Mouse (Mus musculus) kidney, postnatal 0 days (tissue): ENCODE measurements at regions not wholly inside any gene's neighbourhood (a gene's known extent, or its start where the extent isn't known, plus 50 kb on each side); places are given as distances from the start of the nearest gene placed in this dataset.

Source experiments
- ATAC-seq: fragments of 200-750 bp; cut with Nextera tagmentation; replicated peaks from 2 replicates; pipeline ENCODE4 v1.8.0; 2017; ENCODE audit warnings: low read depth, moderate number of reproducible peaks, moderate TSS enrichment, moderate library complexity; ENCODE audit not compliant: low FRiP score
- DNase-seq: peaks from one replicate; pipeline ENCODE4 v3.0.0-alpha.2; 2016; ENCODE audit warnings: low spot score
- H3K27ac ChIP-seq: fragments of 300-500 bp; sonication (generic); 2 replicates; pipeline ENCODE4 v1.5.1; 2014; ENCODE audit warnings: mild to moderate bottlenecking
- H3K27me3 ChIP-seq: fragments of 300-500 bp; sonication (generic); 2 replicates; pipeline ENCODE4 v1.6.1; 2014; ENCODE audit warnings: low read length, mixed read lengths; ENCODE audit not compliant: insufficient read depth
- H3K36me3 ChIP-seq: fragments of 300-500 bp; sonication (generic); 2 replicates; pipeline ENCODE4 v1.6.1; 2014; ENCODE audit warnings: low read length, mixed read lengths; ENCODE audit not compliant: insufficient read depth
- H3K4me1 ChIP-seq: fragments of 300-500 bp; sonication (generic); replicated peaks from 2 replicates; pipeline ENCODE4 v1.6.1; 2014; ENCODE audit warnings: antibody characterized with exemption, low read length, mixed read lengths; ENCODE audit not compliant: insufficient read depth
- H3K4me2 ChIP-seq: fragments of 300-500 bp; sonication (generic); 2 replicates; pipeline ENCODE4 v1.6.1; 2014; ENCODE audit warnings: mild to moderate bottlenecking, low read length, moderate library complexity, mixed read lengths
- H3K4me3 ChIP-seq: fragments of 300-500 bp; sonication (generic); replicated peaks from 2 replicates; pipeline ENCODE4 v1.5.1; 2014; ENCODE audit warnings: low read depth, low read length
- H3K9ac ChIP-seq: fragments of 300-500 bp; sonication (generic); 2 replicates; pipeline ENCODE4 v1.6.1; 2014; ENCODE audit warnings: low read depth, low read length
- H3K9me3 ChIP-seq: fragments of 300-500 bp; sonication (generic); replicated peaks from 2 replicates; pipeline ENCODE4 v1.6.1; 2016; ENCODE audit warnings: low read length, inconsistent platforms, mixed read lengths
- CTCF ChIP-seq: IDR thresholded peaks from 2 replicates; pipeline ENCODE4 v1.5.1; 2016; ENCODE audit warnings: antibody characterized with exemption, low read depth, mild to moderate bottlenecking, moderate library complexity
- WGBS: fragments of 180-500 bp; shearing (Covaris S2); extraction: QIAGEN DNeasy Blood & Tissue Kit; methylation state at CpG from one replicate; pipeline ENCODE4 v1.1.7; 2014; 5-methylcytosine and 5-hydroxymethylcytosine counted together

DNA sequence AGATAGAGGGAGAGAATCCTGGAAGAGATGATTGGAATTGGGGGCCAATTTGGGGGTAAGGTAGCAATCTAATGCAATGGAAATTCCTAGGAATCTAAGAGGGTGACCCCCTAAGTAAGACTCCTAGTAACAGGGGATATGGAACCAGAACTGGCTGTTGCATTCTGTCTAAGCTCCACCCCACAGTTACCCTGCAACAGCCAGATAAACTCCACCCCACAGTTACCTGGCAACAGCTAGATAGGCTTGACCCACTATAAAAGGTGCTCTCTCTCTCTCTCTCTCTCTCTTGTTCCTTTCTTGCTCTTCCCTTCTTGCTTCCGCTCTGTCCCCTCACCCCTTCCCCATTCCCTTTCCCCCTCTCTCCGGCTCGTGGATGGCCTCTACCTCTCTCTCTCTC is 262.5 kb upstream of the Cnr1 start:
- no peaks in the 10 kb centered on the region for H3K36me3 ChIP-seq
- ATAC-seq: no peak
- H3K27me3 ChIP-seq: no peaks in the 10 kb centered on the region
- TF ChIP-seq CTCF: no peak
- WGBS: 90% methylated on average over 3 of the region's 3 CpGs
- no peak for DNase-seq
- no peak overlapping the region for H3K4me2 ChIP-seq
- H3K4me1 ChIP-seq: no peaks in the 10 kb centered on the region
- H3K9ac ChIP-seq: no peak overlapping the region
- H3K9me3 ChIP-seq: no peaks in the 10 kb centered on the region
- H3K27ac ChIP-seq: no peak overlapping the region
- no peak overlapping the region for H3K4me3 ChIP-seq

DNA sequence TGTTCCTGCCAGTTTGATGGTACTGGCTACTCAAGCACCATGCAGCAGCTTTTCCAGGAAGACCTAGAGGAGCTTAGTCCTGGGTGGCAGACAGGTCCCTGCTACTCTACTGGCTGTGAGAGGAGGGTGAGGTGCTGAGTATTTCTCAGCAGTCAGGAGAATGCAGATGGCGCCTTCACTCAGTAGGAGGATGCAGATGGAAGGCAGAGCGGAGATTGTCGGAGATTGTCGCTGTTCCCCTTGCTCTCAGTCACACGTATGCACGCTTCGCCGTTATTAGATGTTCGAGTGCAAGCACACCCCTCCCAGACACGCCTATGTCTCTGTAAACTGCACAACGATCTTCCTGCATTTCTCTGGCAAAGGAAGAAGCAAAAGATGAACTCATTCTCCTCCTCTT is 261.4 kb upstream of the Cnr1 start:
- Histone ChIP-seq H3K9me3 (no peaks in the 10 kb centered on the region), H3K36me3 (no peaks in the 10 kb centered on the region), H3K4me3 (no peak overlapping the region), H3K4me1 (no peaks in the 10 kb centered on the region), H3K27me3 (no peaks in the 10 kb centered on the region), H3K9ac (no peak overlapping the region), H3K4me2 (no peak overlapping the region), H3K27ac (no peak overlapping the region)
- 62% methylated on average over 11 of the region's 11 CpGs for WGBS
- DNase-seq (no peak), ATAC-seq (no peak)
- TF ChIP-seq CTCF: no peak

DNA sequence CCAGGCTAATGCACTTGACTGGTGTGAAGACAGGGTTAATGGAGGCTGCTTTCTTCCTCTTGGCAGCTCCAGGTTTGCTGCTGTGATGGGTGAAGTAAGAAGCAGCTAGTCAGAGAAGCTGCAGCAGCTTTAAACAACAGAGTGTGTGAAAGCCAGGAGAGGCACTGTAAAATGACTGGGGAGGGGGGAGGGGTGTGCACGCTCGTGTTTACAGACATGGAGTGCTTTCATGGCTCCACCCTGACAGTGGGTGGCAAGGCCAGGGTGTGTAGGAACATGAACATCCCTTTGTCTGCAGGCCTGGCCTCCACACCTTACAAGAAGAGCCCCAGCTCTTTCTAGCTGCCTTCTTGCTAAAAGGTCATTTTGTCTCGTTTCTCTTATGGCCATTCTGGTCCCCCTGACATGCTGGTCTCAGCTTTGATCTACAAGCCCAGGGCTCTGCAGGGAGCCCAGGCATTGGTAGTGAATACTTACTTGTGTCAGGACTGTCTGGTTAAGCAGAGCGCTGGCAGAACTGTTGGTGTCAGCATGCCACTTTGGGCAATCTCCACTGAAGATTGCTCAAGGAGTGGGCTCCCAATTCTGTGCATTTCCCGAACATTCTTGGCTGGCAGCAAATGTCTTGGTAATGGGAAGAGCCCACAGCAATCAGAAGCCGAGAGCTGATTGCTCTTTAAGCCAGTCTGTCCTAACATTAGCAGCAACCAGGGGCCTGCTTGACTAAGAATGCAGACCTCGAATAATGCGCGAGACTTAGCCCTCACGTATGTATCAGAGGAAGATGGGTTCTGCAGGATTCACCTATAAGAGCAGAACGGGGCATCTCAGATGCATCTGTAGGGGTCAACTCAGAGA is 260.5 kb upstream of the Cnr1 start:
- H3K4me3 ChIP-seq: no peak overlapping the region
- no peaks in the 10 kb centered on the region for H3K36me3 ChIP-seq
- WGBS: 55% methylated on average over 11 of the region's 11 CpGs
- DNase-seq: no peak
- no peaks in the 10 kb centered on the region for H3K4me1 ChIP-seq
- H3K9ac ChIP-seq: no peak overlapping the region
- no peaks in the 10 kb centered on the region for H3K27me3 ChIP-seq
- no peak overlapping the region for H3K4me2 ChIP-seq
- no peak for TF ChIP-seq CTCF
- no peaks in the 10 kb centered on the region for H3K9me3 ChIP-seq
- H3K27ac ChIP-seq: 0 out of 2 replicates have a peak overlapping the region, but pooled peaks have one; percentile 25
- no peak for ATAC-seq

DNA sequence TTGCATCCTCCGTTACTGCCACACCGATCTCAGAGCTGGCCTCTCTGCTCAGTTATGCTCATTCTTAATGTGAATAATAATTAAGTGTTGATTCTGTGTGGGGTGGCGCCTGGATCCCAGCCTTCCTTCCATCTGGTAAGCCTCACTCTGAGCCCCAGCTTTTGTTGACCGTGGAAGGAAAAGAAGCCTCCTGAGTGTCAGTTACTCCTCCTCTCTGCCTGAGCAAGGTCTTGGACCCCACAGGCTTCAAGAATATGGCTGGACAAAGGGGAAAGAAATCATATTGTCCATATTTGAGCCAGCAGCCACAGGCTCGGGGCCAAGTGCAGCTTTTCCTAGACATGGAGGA is 259.9 kb upstream of the Cnr1 start:
- no peak for TF ChIP-seq CTCF
- Histone ChIP-seq H3K9me3 (no peaks in the 10 kb centered on the region), H3K36me3 (no peaks in the 10 kb centered on the region), H3K4me3 (no peak overlapping the region), H3K27ac (no peak overlapping the region), H3K9ac (no peak overlapping the region), H3K27me3 (no peaks in the 10 kb centered on the region), H3K4me2 (no peak overlapping the region), H3K4me1 (no peaks in the 10 kb centered on the region)
- DNase-seq: peak; percentile 52
- 61% methylated on average over 5 of the region's 5 CpGs for WGBS
- ATAC-seq: no peak

- ATAC-seq (no peak; the same call in 1 of the 2 replicates), DNase-seq (peak; percentile 52)
- H3K9ac ChIP-seq: no peak overlapping the region
- H3K9me3 ChIP-seq: no peaks in the 10 kb centered on the region
- no peak overlapping the region for H3K4me2 ChIP-seq
- H3K4me3 ChIP-seq: no peak overlapping the region
- 0 out of 2 replicates have a peak, but pooled peaks have one; percentile 17 for TF ChIP-seq CTCF
- no peaks in the 10 kb centered on the region for H3K36me3 ChIP-seq
- no peaks in the 10 kb centered on the region for H3K4me1 ChIP-seq
- H3K27ac ChIP-seq: no peak overlapping the region
- WGBS: 52% methylated on average over 14 of the region's 14 CpGs
- no peaks in the 10 kb centered on the region for H3K27me3 ChIP-seq
These were observed 259.0 kb upstream of the Cnr1 start for GRCm38 (mm10) chr4:33665250-33665873.

DNA sequence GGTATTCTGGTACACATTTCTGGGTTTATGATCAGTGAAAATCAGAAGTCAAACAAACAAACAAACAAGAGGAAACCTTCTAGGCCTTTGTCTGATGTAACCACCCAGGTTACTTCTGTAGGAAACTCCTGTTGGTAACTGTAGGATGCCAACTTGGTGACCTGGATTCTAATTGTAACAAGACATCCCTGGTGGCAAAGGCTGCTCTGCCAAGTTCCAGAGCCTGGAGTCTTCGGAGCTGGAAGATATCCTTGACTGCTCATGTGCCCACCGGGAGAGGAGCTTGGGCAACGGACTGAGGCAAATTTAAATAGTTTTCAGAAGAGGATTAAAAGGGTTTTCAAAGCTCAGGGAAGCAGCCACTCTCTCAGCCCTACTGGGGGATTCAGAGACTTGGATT is 256.0 kb upstream of the Cnr1 start:
- H3K4me2 ChIP-seq: no peak overlapping the region
- no peaks in the 10 kb centered on the region for H3K9me3 ChIP-seq
- no peak for TF ChIP-seq CTCF
- H3K4me3 ChIP-seq: no peak overlapping the region
- no peaks in the 10 kb centered on the region for H3K4me1 ChIP-seq
- H3K27me3 ChIP-seq: no peaks in the 10 kb centered on the region
- H3K36me3 ChIP-seq: no peaks in the 10 kb centered on the region
- DNase-seq: peak; percentile 16
- no peak for ATAC-seq
- H3K27ac ChIP-seq: no peak overlapping the region
- WGBS: 40% methylated on average over 3 of the region's 3 CpGs
- no peak overlapping the region for H3K9ac ChIP-seq
